Mouse (Mus musculus): ENCODE data around the gene Casp8ap2. TPM values are rescaled to one million over a fixed set of nuclear protein-coding genes. Genes with fewer than 3 reads are reported as not detected.

Casp8ap2 gene
- total and polyA plus RNA-seq, 3 experiments = 2.5 to 6.7 (median 4.9) TPM

DNA sequence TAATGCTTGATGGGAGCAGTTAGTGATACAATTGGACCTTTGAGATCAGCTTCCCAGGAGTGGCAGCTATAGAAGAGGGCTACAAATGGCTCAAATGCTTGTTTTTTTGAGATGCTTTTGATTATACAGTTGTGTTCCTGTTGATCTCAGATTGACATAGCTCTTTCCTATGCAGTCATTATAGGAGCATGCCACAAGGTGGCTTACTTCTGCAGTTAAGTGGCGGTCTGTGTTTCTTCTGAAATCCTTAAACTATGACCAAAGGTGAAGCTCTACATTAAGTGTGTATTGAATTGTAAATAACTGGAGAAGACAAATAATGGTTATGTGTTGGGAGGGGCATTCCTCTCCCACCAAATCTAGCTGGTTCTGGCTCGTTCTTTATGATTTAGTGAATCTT lies 54.6 kb downstream of the Casp8ap2 start:
- TF ChIP-seq CTCF (IDR thresholded peaks at IDR 0.05) = peak; percentile 41
- TF ChIP-seq POLR2A (IDR thresholded peaks at IDR 0.05; ENCODE audit: insufficient read depth, low read depth, low read length) = no peak
- TF ChIP-seq EP300 (IDR thresholded peaks at IDR 0.05; ENCODE audit: insufficient read depth, low read depth, low read length) = no peak
- no peaks in the 10 kb centered on the region for H3K4me1 ChIP-seq (ENCODE audit: control insufficient read depth, insufficient read depth, low read length)
- no peak for DNase-seq
- intact Hi-C loops (cut with DNase I) = no loop called here
- no peak overlapping the region for H3K9ac ChIP-seq (ENCODE audit: low read depth, low read length)
- no peaks in the 10 kb centered on the region; the same call in 1 of the 2 replicates for H3K36me3 ChIP-seq (ENCODE audit: control insufficient read depth, insufficient read depth, low read length)
- WGBS = 79% methylated on average over 2 of the region's 2 CpGs
- H3K27ac ChIP-seq = no peak overlapping the region
- H3K27me3 ChIP-seq (ENCODE audit: control insufficient read depth, insufficient read depth, low read length) = no peaks in the 10 kb centered on the region
- no peaks in the 10 kb centered on the region for H3K79me2 ChIP-seq (replicated peaks; ENCODE audit: control insufficient read depth, insufficient read depth, low read length)
- no peak overlapping the region for H3K4me3 ChIP-seq

DNA sequence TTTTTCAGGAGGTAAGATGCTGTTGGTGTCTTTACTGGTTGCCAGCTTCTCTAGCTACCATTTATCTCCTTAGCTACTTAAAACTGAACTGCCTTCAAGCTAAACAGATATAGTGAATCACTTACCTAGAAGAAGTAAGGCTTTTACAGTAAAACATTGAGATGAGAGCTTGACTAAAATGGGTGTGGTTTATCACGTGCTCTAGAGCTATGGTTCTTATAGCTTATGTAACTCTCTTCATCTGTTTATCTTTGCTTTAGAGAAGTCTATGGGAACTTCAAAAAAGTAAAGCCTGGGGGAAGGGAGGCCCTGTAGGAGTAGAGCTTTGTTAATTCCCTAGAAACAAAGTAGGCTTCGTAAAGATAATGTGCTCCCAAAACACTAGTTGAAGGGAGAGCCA lies 58.8 kb downstream of the Casp8ap2 start:
- intact Hi-C loops (cut with DNase I) = no loop called here
- H3K27ac ChIP-seq = no peak overlapping the region
- no peak for DNase-seq
- no peak overlapping the region for H3K4me3 ChIP-seq
- no peak for TF ChIP-seq EP300 (IDR thresholded peaks at IDR 0.05; ENCODE audit: insufficient read depth, low read depth, low read length)
- no peaks in the 10 kb centered on the region for H3K4me1 ChIP-seq (ENCODE audit: control insufficient read depth, insufficient read depth, low read length)
- H3K9ac ChIP-seq (ENCODE audit: low read depth, low read length) = no peak overlapping the region
- H3K79me2 ChIP-seq (replicated peaks; ENCODE audit: control insufficient read depth, insufficient read depth, low read length) = no peaks in the 10 kb centered on the region
- no peaks in the 10 kb centered on the region; the same call in 1 of the 2 replicates for H3K36me3 ChIP-seq (ENCODE audit: control insufficient read depth, insufficient read depth, low read length)
- 83% methylated on average over 2 of the region's 2 CpGs for WGBS
- no peaks in the 10 kb centered on the region for H3K27me3 ChIP-seq (ENCODE audit: control insufficient read depth, insufficient read depth, low read length)

DNA sequence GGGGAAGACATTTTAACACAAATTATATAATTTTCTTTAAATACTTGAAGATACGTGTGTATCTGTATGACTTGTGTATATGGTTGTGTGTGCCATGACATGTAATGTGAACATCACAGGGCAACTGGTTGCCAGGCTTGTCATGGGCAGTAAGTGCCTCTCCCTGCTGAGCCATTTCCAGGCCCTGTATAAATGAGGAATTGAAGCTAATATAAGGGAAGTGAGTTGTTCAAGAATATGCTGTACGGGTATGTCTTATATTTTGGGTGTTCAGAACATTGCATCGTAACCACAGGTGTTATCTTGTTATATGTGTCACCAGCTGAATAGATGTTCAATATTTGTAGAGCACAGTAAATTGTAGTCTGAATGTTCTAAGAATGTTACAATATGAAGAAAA lies 62.2 kb downstream of the Casp8ap2 start:
- Histone ChIP-seq H3K27ac (no peak overlapping the region), H3K27me3 (ENCODE audit: control insufficient read depth, insufficient read depth, low read length) (no peaks in the 10 kb centered on the region), H3K4me3 (no peak overlapping the region), H3K4me1 (ENCODE audit: control insufficient read depth, insufficient read depth, low read length) (no peaks in the 10 kb centered on the region), H3K9ac (ENCODE audit: low read depth, low read length) (no peak overlapping the region), H3K36me3 (ENCODE audit: control insufficient read depth, insufficient read depth, low read length) (no peaks in the 10 kb centered on the region; the same call in 1 of the 2 replicates), H3K79me2 (replicated peaks; ENCODE audit: control insufficient read depth, insufficient read depth, low read length) (no peaks in the 10 kb centered on the region)
- TF ChIP-seq EP300 (IDR thresholded peaks at IDR 0.05; ENCODE audit: insufficient read depth, low read depth, low read length) (no peak), POLR2A (IDR thresholded peaks at IDR 0.05; ENCODE audit: insufficient read depth, low read depth, low read length) (no peak), CTCF (IDR thresholded peaks at IDR 0.05) (no peak)
- intact Hi-C loops (cut with DNase I) = no loop called here
- DNase-seq = no peak
- 92% methylated on average over 3 of the region's 3 CpGs for WGBS

DNA sequence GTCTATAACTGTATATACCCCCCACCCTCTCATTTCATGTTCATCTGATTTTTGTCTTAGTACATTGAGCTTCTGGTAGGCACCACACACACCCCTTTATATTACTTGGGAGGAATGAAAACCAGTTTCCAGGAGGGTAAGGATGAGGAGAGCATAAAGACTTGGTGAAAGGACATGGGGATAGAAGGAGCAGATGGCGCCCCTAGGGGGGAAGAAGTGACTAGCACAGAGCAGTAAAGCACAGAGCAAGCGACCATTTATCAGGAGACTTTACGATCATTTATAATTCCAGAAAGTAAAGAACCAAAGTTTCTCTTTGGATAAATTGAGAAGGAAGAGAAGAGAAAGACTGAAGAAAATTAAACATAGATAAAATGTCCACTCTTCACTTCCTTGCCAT lies 65.6 kb downstream of the Casp8ap2 start:
- Histone ChIP-seq H3K27me3 (ENCODE audit: control insufficient read depth, insufficient read depth, low read length) (no peaks in the 10 kb centered on the region), H3K27ac (no peak overlapping the region), H3K4me1 (ENCODE audit: control insufficient read depth, insufficient read depth, low read length) (no peaks in the 10 kb centered on the region), H3K79me2 (replicated peaks; ENCODE audit: control insufficient read depth, insufficient read depth, low read length) (no peaks in the 10 kb centered on the region), H3K36me3 (ENCODE audit: control insufficient read depth, insufficient read depth, low read length) (peaks cover 5% of the 10 kb centered on the region; the same call in 1 of the 2 replicates), H3K4me3 (no peak overlapping the region), H3K9ac (ENCODE audit: low read depth, low read length) (no peak overlapping the region)
- TF ChIP-seq CTCF (IDR thresholded peaks at IDR 0.05) = peak; percentile 35
- no peak for TF ChIP-seq POLR2A (IDR thresholded peaks at IDR 0.05; ENCODE audit: insufficient read depth, low read depth, low read length)
- TF ChIP-seq EP300 (IDR thresholded peaks at IDR 0.05; ENCODE audit: insufficient read depth, low read depth, low read length) = no peak
- 88% methylated on average over 3 of the region's 3 CpGs for WGBS
- DNase-seq = no peak
- intact Hi-C loops (cut with DNase I) = no loop called here

DNA sequence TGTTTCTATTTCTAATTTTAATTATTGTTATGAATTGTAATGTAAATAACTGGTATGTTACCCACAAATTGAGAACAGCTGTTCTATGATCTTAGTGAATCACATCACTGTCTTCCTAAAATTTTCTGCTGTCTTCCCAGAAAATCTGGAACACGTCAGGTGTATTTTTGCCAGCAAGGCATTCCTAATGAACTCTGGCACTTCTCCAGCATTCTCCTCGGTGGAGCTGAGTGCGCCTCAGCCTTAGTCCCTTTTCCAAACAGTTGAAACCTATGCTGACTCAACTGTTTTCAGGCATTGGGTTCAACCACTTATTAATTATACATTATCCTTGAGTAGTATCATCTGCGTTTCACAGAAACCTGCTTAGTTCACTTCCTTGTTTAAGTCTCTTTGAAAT lies 67.2 kb downstream of the Casp8ap2 start:
- no peak overlapping the region for H3K27ac ChIP-seq
- H3K27me3 ChIP-seq (ENCODE audit: control insufficient read depth, insufficient read depth, low read length) = no peaks in the 10 kb centered on the region
- H3K36me3 ChIP-seq (ENCODE audit: control insufficient read depth, insufficient read depth, low read length) = peaks cover 5% of the 10 kb centered on the region; the same call in 1 of the 2 replicates
- H3K79me2 ChIP-seq (replicated peaks; ENCODE audit: control insufficient read depth, insufficient read depth, low read length) = no peaks in the 10 kb centered on the region
- TF ChIP-seq EP300 (IDR thresholded peaks at IDR 0.05; ENCODE audit: insufficient read depth, low read depth, low read length) = no peak
- TF ChIP-seq CTCF (IDR thresholded peaks at IDR 0.05) = no peak
- no peak for TF ChIP-seq POLR2A (IDR thresholded peaks at IDR 0.05; ENCODE audit: insufficient read depth, low read depth, low read length)
- H3K4me3 ChIP-seq = no peak overlapping the region
- no peak for DNase-seq
- H3K9ac ChIP-seq (ENCODE audit: low read depth, low read length) = no peak overlapping the region
- intact Hi-C loops (cut with DNase I) = no loop called here
- H3K4me1 ChIP-seq (ENCODE audit: control insufficient read depth, insufficient read depth, low read length) = no peaks in the 10 kb centered on the region
- WGBS = 59% methylated on average over 4 of the region's 4 CpGs

DNA sequence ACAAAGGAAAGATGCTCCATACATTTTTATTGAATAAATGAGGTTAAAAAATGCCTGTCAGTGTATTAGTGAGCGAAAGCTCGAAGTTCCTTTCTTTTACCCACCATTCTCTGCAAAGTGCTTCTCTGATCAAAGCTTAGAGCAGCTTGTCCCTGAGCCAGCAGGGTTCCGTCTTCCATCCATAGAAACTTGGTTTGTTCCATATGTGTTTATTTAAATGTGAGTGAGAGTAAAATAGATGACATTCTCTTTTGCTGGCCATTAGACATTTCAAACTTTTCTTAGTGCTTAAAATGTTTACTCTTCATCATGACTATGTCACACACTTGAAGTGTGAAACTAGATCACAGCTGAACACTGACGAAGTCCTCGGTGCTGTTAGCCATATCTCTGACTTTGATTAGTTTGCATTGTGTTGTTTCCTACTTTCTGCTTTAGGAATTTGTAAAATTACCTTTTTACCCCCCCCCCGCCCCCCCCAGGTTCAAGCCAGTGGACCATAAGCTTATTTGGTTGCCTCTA lies 67.9 kb downstream of the Casp8ap2 start:
- 92% methylated on average over 6 of the region's 6 CpGs for WGBS
- no peak overlapping the region for H3K9ac ChIP-seq (ENCODE audit: low read depth, low read length)
- TF ChIP-seq POLR2A (IDR thresholded peaks at IDR 0.05; ENCODE audit: insufficient read depth, low read depth, low read length) = no peak
- H3K4me3 ChIP-seq = no peak overlapping the region
- no peak for DNase-seq
- H3K27me3 ChIP-seq (ENCODE audit: control insufficient read depth, insufficient read depth, low read length) = no peaks in the 10 kb centered on the region
- H3K79me2 ChIP-seq (replicated peaks; ENCODE audit: control insufficient read depth, insufficient read depth, low read length) = no peaks in the 10 kb centered on the region
- H3K4me1 ChIP-seq (ENCODE audit: control insufficient read depth, insufficient read depth, low read length) = no peaks in the 10 kb centered on the region
- no peak overlapping the region for H3K27ac ChIP-seq
- intact Hi-C loops (cut with DNase I) = no loop called here
- H3K36me3 ChIP-seq (ENCODE audit: control insufficient read depth, insufficient read depth, low read length) = peaks cover 5% of the 10 kb centered on the region; the same call in 1 of the 2 replicates

Other genes starting within 250 kb of the Casp8ap2 start
- gene Gja10, start 12.7 kb upstream of the Casp8ap2 start, total RNA-seq (2021) = not detected
- gene Gja10, start 12.7 kb upstream of the Casp8ap2 start, polyA plus RNA-seq (2012; rRNA removed) = not detected in 2 replicates
- gene Mdn1, start 41.7 kb downstream of the Casp8ap2 start, total RNA-seq (2021) = 1 to 10 TPM; 8.7 to 8.8 TPM
- gene Mdn1, start 41.7 kb downstream of the Casp8ap2 start, polyA plus RNA-seq (2012; rRNA removed) = 4.9 and 6.4 TPM in 2 replicates
- gene Lyrm2, start 184.8 kb downstream of the Casp8ap2 start, total RNA-seq (2021) = 10 to 100 TPM; 34.4 TPM
- 16.1 and 22.2 TPM in 2 replicates for gene Lyrm2, start 184.8 kb downstream of the Casp8ap2 start, polyA plus RNA-seq (2012; rRNA removed)